Mouse (Mus musculus) forebrain, embryonic 13.5 days (tissue): ENCODE results near the gene C130032M10Rik. TPM values are rescaled to one million over a fixed set of nuclear protein-coding genes. Genes with fewer than 3 reads are reported as not detected.

Source experiments
- polyA plus RNA-seq: library from polyadenylated mRNA; unstranded; fragments of >200 nt; fragmentation: Nextera tagmentation; extraction: Ambion mirVana; gene quantifications from 2 replicates; pipeline ENCODE4 v1.2.1, GENCODE M21; 2015

C130032M10Rik gene
- polyA plus RNA-seq, 1 experiment from 2014 or later: not detected

Other genes starting within 250 kb of the C130032M10Rik start
- not detected in 2 replicates for gene Bcl2a1c, start 185.6 kb upstream of the C130032M10Rik start, polyA plus RNA-seq
- gene Crtap, start 125.0 kb upstream of the C130032M10Rik start, polyA plus RNA-seq: 18.3 and 19.5 TPM in 2 replicates
- gene Glb1, start 114.6 kb upstream of the C130032M10Rik start, polyA plus RNA-seq: 17.1 and 19.4 TPM in 2 replicates
- 6.7 and 8.9 TPM in 2 replicates for gene Tmppe, start 114.6 kb upstream of the C130032M10Rik start, polyA plus RNA-seq
- not detected in 2 replicates for gene Ccr4, start 10.8 kb upstream of the C130032M10Rik start, polyA plus RNA-seq
- gene Trim71, start 48.7 kb downstream of the C130032M10Rik start, polyA plus RNA-seq: 0.13 and 0.14 TPM in 2 replicates
- 56.8 and 66.4 TPM in 2 replicates for gene Cnot10, start 124.5 kb downstream of the C130032M10Rik start, polyA plus RNA-seq
- gene Dync1li1, start 173.1 kb downstream of the C130032M10Rik start, polyA plus RNA-seq: 100 and 108 TPM in 2 replicates
- 23.3 and 23.6 TPM in 2 replicates for gene Cmtm6, start 215.4 kb downstream of the C130032M10Rik start, polyA plus RNA-seq